Mouse (Mus musculus) embryonic fibroblast, embryonic 13.5 days (primary cell): ENCODE results near the gene Yeats2.

Source experiments
- CTCF ChIP-seq: IDR thresholded peaks from 2 replicates; pipeline ENCODE4 v1.5.1; 2011; ENCODE audit warnings: mild to moderate bottlenecking, control low read depth, low read length, moderate library complexity, borderline replicate concordance; ENCODE audit not compliant: insufficient read depth
- POLR2A ChIP-seq: IDR thresholded peaks from 2 replicates; pipeline ENCODE4 v1.6.1; 2011; ENCODE audit warnings: low read depth, mild to moderate bottlenecking, control low read depth, low read length, moderate library complexity

- TF ChIP-seq CTCF (no peak), POLR2A (no peak)
These were observed 86.6 kb downstream of the Yeats2 start for GRCm38 (mm10) chr16:20227504-20227903.
